Mouse (Mus musculus) intestine, embryonic 14.5 days (tissue): ENCODE results near the gene Pcbp4. TPM values are rescaled to one million over a fixed set of nuclear protein-coding genes. Genes with fewer than 3 reads are reported as not detected.

Source experiments
- ATAC-seq: fragments of 200-750 bp; cut with Nextera tagmentation; replicated peaks from 2 replicates; pipeline ENCODE4 v1.8.0; 2017; ENCODE audit warnings: low read depth, moderate number of reproducible peaks, moderate TSS enrichment, moderate library complexity; ENCODE audit not compliant: low FRiP score, low TSS enrichment
- DNase-seq: peaks from one replicate; pipeline ENCODE4 v3.0.0-alpha.2; 2018; ENCODE audit warnings: low spot score
- H3K27ac ChIP-seq: fragments of 300-500 bp; sonication (generic); 2 replicates; pipeline ENCODE4 v1.5.1; 2014; ENCODE audit warnings: low read depth, mild to moderate bottlenecking, control low read depth
- H3K27me3 ChIP-seq: fragments of 300-500 bp; sonication (generic); replicated peaks from 2 replicates; pipeline ENCODE4 v1.6.1; 2014; ENCODE audit warnings: low read length, control low read depth; ENCODE audit not compliant: control insufficient read depth, insufficient read depth
- H3K36me3 ChIP-seq: fragments of 300-500 bp; sonication (generic); 2 replicates; pipeline ENCODE4 v1.6.1; 2014; ENCODE audit warnings: low read length, control low read depth; ENCODE audit not compliant: control insufficient read depth, insufficient read depth
- H3K4me1 ChIP-seq: fragments of 300-500 bp; sonication (generic); replicated peaks from 2 replicates; pipeline ENCODE4 v1.6.1; 2014; ENCODE audit warnings: low read length, control low read depth, mixed read lengths; ENCODE audit not compliant: control insufficient read depth, insufficient read depth
- H3K4me2 ChIP-seq: fragments of 300-500 bp; sonication (generic); 2 replicates; pipeline ENCODE4 v1.6.1; 2014; ENCODE audit warnings: low read length
- H3K4me3 ChIP-seq: fragments of 300-500 bp; sonication (generic); 2 replicates; pipeline ENCODE4 v1.5.1; 2014; ENCODE audit warnings: low read depth, low read length, control low read depth, mixed read lengths
- H3K9ac ChIP-seq: fragments of 300-500 bp; sonication (generic); 2 replicates; pipeline ENCODE4 v1.6.1; 2014; ENCODE audit warnings: mild to moderate bottlenecking, low read length
- H3K9me3 ChIP-seq: fragments of 300-500 bp; sonication (generic); 2 replicates; pipeline ENCODE4 v1.6.1; 2016; ENCODE audit warnings: low read length, control low read depth; ENCODE audit not compliant: control insufficient read depth
- WGBS: fragments of 180-500 bp; shearing (Covaris S2); extraction: QIAGEN DNeasy Blood & Tissue Kit; methylation state at CpG from one replicate; pipeline ENCODE4 v1.1.7; 2014; 5-methylcytosine and 5-hydroxymethylcytosine counted together
- polyA plus RNA-seq: library from polyadenylated mRNA; unstranded; fragments of >200 nt; fragmentation: Nextera tagmentation; extraction: Ambion mirVana; gene quantifications from 2 replicates; pipeline ENCODE4 v1.2.1, GENCODE M21; 2014

Gene Pcbp4
- polyA plus RNA-seq, 1 experiment from 2014 or later, result 55.3 TPM

- Histone ChIP-seq H3K27me3 (no peaks in the 10 kb centered on the region), H3K9ac (no peak overlapping the region), H3K4me1 (peaks cover 13% of the 10 kb centered on the region), H3K9me3 (peaks cover 3% of the 10 kb centered on the region; the same call in 1 of the 2 replicates), H3K27ac (no peak overlapping the region), H3K36me3 (no peaks in the 10 kb centered on the region), H3K4me3 (no peak overlapping the region), H3K4me2 (no peak overlapping the region)
- ATAC-seq (no peak), DNase-seq (no peak)
- 87% methylated on average over 5 of the region's 5 CpGs for whole genome bisulfite sequencing
These were observed 39.5 kb upstream of the Pcbp4 start for GRCm38 (mm10) chr9:106413606-106414005.

- 82% methylated on average over 6 of the region's 6 CpGs for WGBS
- ATAC-seq (no peak), DNase-seq (no peak)
- Histone ChIP-seq H3K36me3 (no peaks in the 10 kb centered on the region), H3K4me2 (no peak overlapping the region), H3K4me3 (no peak overlapping the region), H3K27ac (no peak overlapping the region), H3K9me3 (no peaks in the 10 kb centered on the region), H3K9ac (no peak overlapping the region), H3K4me1 (peaks cover 24% of the 10 kb centered on the region), H3K27me3 (no peaks in the 10 kb centered on the region)
These were observed 36.3 kb upstream of the Pcbp4 start for GRCm38 (mm10) chr9:106416826-106417225.

- Histone ChIP-seq H3K4me2 (peak overlapping the region; percentile 61), H3K4me1 (peaks cover 24% of the 10 kb centered on the region), H3K27ac (no peak overlapping the region), H3K36me3 (no peaks in the 10 kb centered on the region), H3K9me3 (no peaks in the 10 kb centered on the region), H3K4me3 (peak overlapping the region; percentile 13; the same call in 1 of the 2 replicates), H3K9ac (peak overlapping the region; percentile 16; the same call in 1 of the 2 replicates), H3K27me3 (no peaks in the 10 kb centered on the region)
- peak; percentile 30; the same call in 1 of the 2 replicates for ATAC-seq
- peak; percentile 80 for DNase-seq
- WGBS, result 18% methylated on average over 29 of the region's 29 CpGs
These were observed 35.1 kb upstream of the Pcbp4 start for GRCm38 (mm10) chr9:106417841-106418625.

- 5% methylated on average over 2 of the region's 2 CpGs for WGBS
- H3K4me3 ChIP-seq, result no peak overlapping the region
- H3K27ac ChIP-seq, result no peak overlapping the region
- H3K9ac ChIP-seq, result no peak overlapping the region
- H3K4me1 ChIP-seq, result peaks cover 24% of the 10 kb centered on the region
- ATAC-seq (no peak), DNase-seq (no peak)
- H3K27me3 ChIP-seq, result no peaks in the 10 kb centered on the region
- no peaks in the 10 kb centered on the region for H3K36me3 ChIP-seq
- no peaks in the 10 kb centered on the region for H3K9me3 ChIP-seq
- H3K4me2 ChIP-seq, result peak overlapping the region; percentile 14; the same call in 1 of the 2 replicates
These were observed 32.5 kb upstream of the Pcbp4 start for GRCm38 (mm10) chr9:106420608-106421007.

GRCm38 (mm10) chr9:106421033-106421864 lies 31.8 kb upstream of the Pcbp4 start:
- H3K9ac ChIP-seq, result no peak overlapping the region
- H3K27ac ChIP-seq, result peak overlapping the region; percentile 16; the same call in 1 of the 2 replicates
- H3K9me3 ChIP-seq, result no peaks in the 10 kb centered on the region
- no peaks in the 10 kb centered on the region for H3K27me3 ChIP-seq
- H3K36me3 ChIP-seq, result no peaks in the 10 kb centered on the region
- peak overlapping the region; percentile 27 for H3K4me2 ChIP-seq
- H3K4me1 ChIP-seq, result peaks cover 24% of the 10 kb centered on the region
- WGBS, result 11% methylated on average over 17 of the region's 18 CpGs
- DNase-seq, result no peak
- H3K4me3 ChIP-seq, result no peak overlapping the region
- ATAC-seq, result 0 out of 2 replicates have a peak, but pooled peaks have one; percentile 5

- H3K4me2 ChIP-seq, result peak overlapping the region; percentile 27
- DNase-seq, result peak; percentile 91
- H3K9me3 ChIP-seq, result no peaks in the 10 kb centered on the region
- no peaks in the 10 kb centered on the region for H3K36me3 ChIP-seq
- H3K4me3 ChIP-seq, result no peak overlapping the region
- peaks cover 24% of the 10 kb centered on the region for H3K4me1 ChIP-seq
- no peak overlapping the region for H3K9ac ChIP-seq
- ATAC-seq, result peak; percentile 74
- 0 out of 2 replicates have a peak overlapping the region, but pooled peaks have one; percentile 16 for H3K27ac ChIP-seq
- WGBS, result 0% methylated on average over 3 of the region's 3 CpGs
- no peaks in the 10 kb centered on the region for H3K27me3 ChIP-seq
These were observed 31.3 kb upstream of the Pcbp4 start for GRCm38 (mm10) chr9:106421865-106422160.

- Histone ChIP-seq H3K36me3 (peaks cover 33% of the 10 kb centered on the region), H3K27ac (peak overlapping the region; percentile 95), H3K9me3 (no peaks in the 10 kb centered on the region), H3K27me3 (no peaks in the 10 kb centered on the region), H3K4me3 (peak overlapping the region; percentile 97), H3K9ac (peak overlapping the region; percentile 61), H3K4me2 (peak overlapping the region; percentile 77), H3K4me1 (peaks cover 9% of the 10 kb centered on the region; the same call in 1 of the 2 replicates)
- DNase-seq, result no peak
- ATAC-seq, result peak; percentile 63
- WGBS, result 17% methylated on average over 11 of the region's 11 CpGs
These were observed 24.3 kb upstream of the Pcbp4 start for GRCm38 (mm10) chr9:106428719-106429220.

GRCm38 (mm10) chr9:106429221-106430014 lies 23.7 kb upstream of the Pcbp4 start, which contains the start of gene Rpl29:
Gene Rpl29 (plus strand): TSS chr9:106429454.
- Histone ChIP-seq H3K4me2 (peak within 1 kb of the TSS; percentile 95), H3K4me1 (peaks cover 9% of the 10 kb centered on the region; the same call in 1 of the 2 replicates), H3K4me3 (peak within 1 kb of the TSS; percentile 97), H3K27ac (peak within 1 kb of the TSS; percentile 95), H3K27me3 (no peaks in the 10 kb centered on the region), H3K36me3 (peaks cover 39% of the 10 kb centered on the region), H3K9me3 (no peaks in the 10 kb centered on the region), H3K9ac (peak within 1 kb of the TSS; percentile 97)
- DNase-seq (peak; percentile 97), ATAC-seq (peak; percentile 80)
- under 1% methylated on average over 47 of the region's 55 CpGs for WGBS
